Mouse (Mus musculus) activated CD4-positive, CD25-positive, alpha-beta regulatory T cell, adult 9 weeks (primary cell): ENCODE measurements around the gene Ildr2. TPM values are rescaled to one million over a fixed set of nuclear protein-coding genes. Genes with fewer than 3 reads are reported as not detected.

ENCODE experiments used
- polyA plus RNA-seq: library from polyadenylated mRNA; unstranded; fragments of 100-300 nt; shearing (Covaris generic); gene quantifications from one replicate; pipeline ENCODE4 v1.2.1, GENCODE M21; 2017

Ildr2 gene
- not detected for polyA plus RNA-seq

DNA sequence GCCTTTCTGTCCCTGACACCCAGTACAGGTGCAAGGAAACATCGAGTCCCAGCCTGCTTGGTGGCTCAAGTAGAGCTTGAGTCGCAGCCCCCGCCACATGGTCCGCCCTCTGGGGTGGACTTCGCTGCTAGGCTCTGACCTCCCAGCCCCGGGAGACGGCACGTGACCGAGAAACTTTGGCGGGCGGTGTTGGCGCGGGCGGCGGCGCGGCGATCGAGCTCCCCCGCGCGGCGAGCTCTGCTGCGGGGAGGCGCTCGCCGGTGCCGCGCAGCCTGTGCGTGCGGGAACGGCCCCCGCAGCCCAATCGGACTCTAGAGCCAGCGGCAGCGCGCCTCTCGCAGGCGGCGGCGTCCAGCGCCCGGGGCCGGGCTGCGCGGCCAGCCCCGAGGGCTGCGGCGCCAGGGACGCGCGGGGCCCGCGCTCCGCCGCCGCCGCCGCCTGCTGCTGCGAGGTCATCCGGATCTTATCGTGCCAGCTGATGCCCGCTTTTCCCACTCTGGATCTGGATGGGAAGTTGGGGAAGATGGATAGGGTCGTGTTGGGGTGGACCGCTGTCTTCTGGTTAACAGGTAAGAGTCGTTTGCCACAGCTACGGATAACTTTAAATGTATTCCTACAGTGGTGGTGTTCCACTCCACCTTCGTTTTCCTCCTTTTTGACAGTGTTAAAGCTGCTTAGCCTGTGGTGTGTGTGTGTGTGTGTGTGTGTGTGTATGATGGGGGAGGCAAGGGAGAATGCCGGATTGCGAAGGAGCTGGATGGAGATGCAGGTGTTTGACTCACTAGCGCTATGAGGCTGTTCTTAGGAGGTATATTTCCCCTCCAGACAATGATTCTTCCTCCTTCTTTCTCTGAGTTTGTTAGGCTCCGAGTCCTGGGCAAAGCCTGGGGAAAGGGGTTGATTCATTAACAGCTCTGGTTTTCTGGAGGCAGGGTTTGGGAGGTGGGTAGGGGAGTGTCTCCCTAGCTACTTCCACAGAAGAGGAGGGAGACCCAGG, at the start of gene Ildr2:
TSS of gene Ildr2 (plus strand) at position 242 of the 997 bp plus-strand sequence.

GRCm38 (mm10) chr1:166238315-166238969, 15.5 kb upstream of the Ildr2 start, which contains the start of gene Mael:
Gene Mael, minus strand, starts transcription at chr1:166238747.

Other genes starting within 250 kb of the Ildr2 start
- gene Dusp27, start 126.2 kb upstream of the Ildr2 start, polyA plus RNA-seq: not detected
- gene Gpa33, start 123.9 kb upstream of the Ildr2 start, polyA plus RNA-seq: not detected
- gene Mael, start 15.4 kb upstream of the Ildr2 start, polyA plus RNA-seq: not detected
- gene Tada1, start 125.0 kb downstream of the Ildr2 start, polyA plus RNA-seq: 62.5 TPM
- gene Pogk, start 155.7 kb downstream of the Ildr2 start, polyA plus RNA-seq: 7.7 TPM
- gene Gm4846, start 243.4 kb downstream of the Ildr2 start, polyA plus RNA-seq: not detected